Mouse (Mus musculus): ENCODE data around the gene Lamtor2. TPM values are rescaled to one million over a fixed set of nuclear protein-coding genes. Genes with fewer than 3 reads are reported as not detected.

Gene Lamtor2
- polyA plus RNA-seq, 1 experiment: 154 TPM

DNA sequence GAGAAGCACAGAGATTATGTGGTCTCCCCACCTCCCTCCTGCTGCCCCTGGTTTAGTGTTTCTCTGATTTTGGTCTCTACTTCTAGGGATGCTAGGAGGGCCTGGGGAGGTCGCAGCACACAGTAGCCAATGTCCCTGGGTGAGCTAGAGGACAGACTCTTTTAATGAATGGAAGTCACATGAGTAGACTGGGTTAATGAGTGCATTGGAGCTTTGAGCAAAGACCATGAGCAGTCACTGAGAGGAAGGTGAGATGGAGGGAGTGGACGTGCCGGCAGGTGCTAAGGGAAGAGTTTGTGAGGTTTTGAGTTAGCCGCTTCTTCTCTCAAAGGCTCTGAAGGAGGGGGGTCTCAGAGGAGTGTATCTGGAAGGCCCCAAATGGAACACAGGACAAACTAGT, 17.3 kb downstream of the Lamtor2 start:
- no peak overlapping the region for H3K27ac ChIP-seq (ENCODE audit: insufficient read depth, low read depth, low read length)
- peaks cover 2% of the 10 kb centered on the region; the same call in 1 of the 2 replicates for H3K4me1 ChIP-seq (ENCODE audit: control insufficient read depth, insufficient read depth, low read length)
- no peak overlapping the region for H3K4me3 ChIP-seq (ENCODE audit: insufficient read depth, low read length)
- TF ChIP-seq CTCF (IDR thresholded peaks at IDR 0.05; ENCODE audit: low read depth, low read length) (no peak), POLR2A (IDR thresholded peaks at IDR 0.05; ENCODE audit: borderline replicate concordance, low read depth, low read length) (no peak)

DNA sequence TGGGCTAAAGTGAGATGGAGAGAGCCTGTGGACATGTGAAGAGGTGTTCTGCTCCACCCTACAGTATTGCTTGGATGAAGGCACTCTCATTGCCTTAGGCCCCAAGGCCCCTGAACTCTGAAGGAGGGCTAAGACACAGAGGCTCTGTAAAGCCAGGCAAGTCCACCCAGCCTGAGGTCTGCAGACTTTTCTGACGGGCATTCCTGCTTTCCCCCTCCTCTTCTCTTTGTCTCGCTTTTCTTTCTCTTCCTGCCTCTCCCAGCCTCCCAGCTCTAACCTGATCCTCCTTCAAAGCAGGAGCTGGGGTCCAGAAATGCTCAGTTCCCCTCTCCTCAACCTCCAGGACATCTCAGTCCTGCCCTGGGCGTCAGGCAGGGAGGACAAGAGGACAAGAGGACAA, 17.9 kb downstream of the Lamtor2 start:
- Histone ChIP-seq H3K4me1 (ENCODE audit: control insufficient read depth, insufficient read depth, low read length) (peaks cover 4% of the 10 kb centered on the region; the same call in 1 of the 2 replicates), H3K27ac (ENCODE audit: insufficient read depth, low read depth, low read length) (no peak overlapping the region), H3K4me3 (ENCODE audit: insufficient read depth, low read length) (no peak overlapping the region)
- TF ChIP-seq POLR2A (IDR thresholded peaks at IDR 0.05; ENCODE audit: borderline replicate concordance, low read depth, low read length): no peak
- no peak for TF ChIP-seq CTCF (IDR thresholded peaks at IDR 0.05; ENCODE audit: low read depth, low read length)

DNA sequence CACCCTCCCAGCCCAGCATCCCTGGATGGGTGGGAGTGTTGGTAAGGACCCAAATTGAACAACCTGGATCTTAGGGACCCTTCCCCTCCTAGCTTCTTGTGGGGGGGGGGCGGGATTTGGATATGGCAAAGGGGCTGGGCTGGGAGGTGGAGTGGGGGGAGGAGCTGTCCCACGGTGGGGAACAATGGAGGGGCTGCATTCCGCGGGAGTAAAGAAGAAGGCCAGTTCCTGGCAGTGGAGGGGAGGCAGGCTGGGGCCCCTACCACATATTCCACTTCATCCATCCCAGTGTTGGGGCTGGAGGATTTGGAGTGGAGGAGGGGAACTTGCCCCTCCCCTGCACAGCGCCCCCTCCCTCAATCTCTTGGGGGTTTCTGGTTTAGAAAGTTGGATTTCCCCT, 19.2 kb downstream of the Lamtor2 start:
- Histone ChIP-seq H3K27ac (ENCODE audit: insufficient read depth, low read depth, low read length) (no peak overlapping the region), H3K4me1 (ENCODE audit: control insufficient read depth, insufficient read depth, low read length) (peaks cover 4% of the 10 kb centered on the region; the same call in 1 of the 2 replicates), H3K4me3 (ENCODE audit: insufficient read depth, low read length) (no peak overlapping the region)
- TF ChIP-seq CTCF (IDR thresholded peaks at IDR 0.05; ENCODE audit: low read depth, low read length): no peak

DNA sequence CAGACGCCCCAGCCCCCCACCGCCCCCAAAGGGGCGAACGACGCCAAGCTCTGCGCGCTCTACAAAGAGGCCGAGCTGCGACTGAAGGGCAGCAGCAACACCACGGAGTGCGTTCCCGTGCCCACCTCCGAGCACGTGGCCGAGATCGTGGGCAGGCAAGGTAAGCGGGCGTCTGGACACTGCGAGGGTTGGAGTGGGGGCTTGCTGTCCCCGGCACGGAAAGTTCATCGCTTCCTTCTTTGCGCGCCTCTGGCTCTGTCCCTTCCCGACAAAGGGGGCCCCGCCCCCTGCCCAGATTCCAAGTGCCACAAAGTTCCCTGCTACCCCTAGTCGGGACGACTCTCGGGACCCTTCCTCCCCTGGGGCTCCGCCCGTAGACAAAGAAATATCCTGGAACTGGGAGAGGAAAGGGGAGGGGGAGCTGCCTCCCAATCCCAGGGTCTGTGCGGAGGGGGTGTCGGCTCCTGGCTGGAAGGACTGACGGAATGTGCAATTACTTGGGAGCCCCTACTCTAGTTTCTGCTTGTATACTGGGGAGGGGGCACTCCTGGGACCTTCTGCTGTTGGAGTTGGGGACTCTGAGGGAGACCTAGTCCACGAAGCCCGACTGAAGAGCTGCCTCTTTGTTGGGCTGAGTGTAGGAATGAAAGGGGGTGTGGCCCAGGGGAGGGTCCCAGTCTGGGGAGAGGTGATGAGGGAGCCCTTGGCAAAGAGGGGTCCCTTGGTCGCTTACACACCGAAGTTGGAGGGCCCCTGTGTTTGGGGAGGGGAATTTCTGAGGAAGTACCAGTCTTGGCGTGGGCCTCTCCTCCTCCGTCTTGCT, 20.0 kb downstream of the Lamtor2 start:
- H3K4me1 ChIP-seq (ENCODE audit: control insufficient read depth, insufficient read depth, low read length): peaks cover 4% of the 10 kb centered on the region; the same call in 1 of the 2 replicates
- TF ChIP-seq POLR2A (IDR thresholded peaks at IDR 0.05; ENCODE audit: borderline replicate concordance, low read depth, low read length): no peak
- no peak for TF ChIP-seq CTCF (IDR thresholded peaks at IDR 0.05; ENCODE audit: low read depth, low read length)
- H3K27ac ChIP-seq (ENCODE audit: insufficient read depth, low read depth, low read length): no peak overlapping the region
- H3K4me3 ChIP-seq (ENCODE audit: insufficient read depth, low read length): peak overlapping the region; percentile 89

DNA sequence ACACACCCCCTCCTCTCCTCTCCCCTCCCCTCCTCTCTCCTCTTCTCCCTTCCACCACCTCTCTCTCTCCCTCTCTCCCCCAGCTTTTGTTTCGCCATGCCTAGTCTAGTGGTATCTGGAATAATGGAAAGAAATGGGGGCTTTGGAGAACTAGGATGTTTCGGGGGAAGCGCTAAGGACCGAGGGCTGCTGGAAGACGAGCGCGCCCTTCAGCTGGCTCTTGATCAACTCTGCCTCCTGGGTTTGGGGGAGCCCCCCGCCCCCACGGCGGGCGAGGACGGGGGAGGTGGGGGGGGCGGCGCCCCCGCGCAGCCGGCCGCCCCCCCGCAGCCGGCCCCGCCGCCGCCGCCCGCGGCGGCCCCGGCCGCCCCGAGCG, 20.6 kb downstream of the Lamtor2 start, which contains the start of gene Mex3a:
Gene Mex3a (plus strand): TSS at position 97 of the 376 bp plus-strand sequence.
- H3K4me1 ChIP-seq (ENCODE audit: control insufficient read depth, insufficient read depth, low read length): peaks cover 8% of the 10 kb centered on the region
- peak within 1 kb of the TSS; percentile 89 for H3K4me3 ChIP-seq (ENCODE audit: insufficient read depth, low read length)
- peak within 1 kb of the TSS; percentile 43; the same call in 1 of the 2 replicates for H3K27ac ChIP-seq (ENCODE audit: insufficient read depth, low read depth, low read length)
- TF ChIP-seq CTCF (IDR thresholded peaks at IDR 0.05; ENCODE audit: low read depth, low read length): no peak
- TF ChIP-seq POLR2A (IDR thresholded peaks at IDR 0.05; ENCODE audit: borderline replicate concordance, low read depth, low read length): no peak

DNA sequence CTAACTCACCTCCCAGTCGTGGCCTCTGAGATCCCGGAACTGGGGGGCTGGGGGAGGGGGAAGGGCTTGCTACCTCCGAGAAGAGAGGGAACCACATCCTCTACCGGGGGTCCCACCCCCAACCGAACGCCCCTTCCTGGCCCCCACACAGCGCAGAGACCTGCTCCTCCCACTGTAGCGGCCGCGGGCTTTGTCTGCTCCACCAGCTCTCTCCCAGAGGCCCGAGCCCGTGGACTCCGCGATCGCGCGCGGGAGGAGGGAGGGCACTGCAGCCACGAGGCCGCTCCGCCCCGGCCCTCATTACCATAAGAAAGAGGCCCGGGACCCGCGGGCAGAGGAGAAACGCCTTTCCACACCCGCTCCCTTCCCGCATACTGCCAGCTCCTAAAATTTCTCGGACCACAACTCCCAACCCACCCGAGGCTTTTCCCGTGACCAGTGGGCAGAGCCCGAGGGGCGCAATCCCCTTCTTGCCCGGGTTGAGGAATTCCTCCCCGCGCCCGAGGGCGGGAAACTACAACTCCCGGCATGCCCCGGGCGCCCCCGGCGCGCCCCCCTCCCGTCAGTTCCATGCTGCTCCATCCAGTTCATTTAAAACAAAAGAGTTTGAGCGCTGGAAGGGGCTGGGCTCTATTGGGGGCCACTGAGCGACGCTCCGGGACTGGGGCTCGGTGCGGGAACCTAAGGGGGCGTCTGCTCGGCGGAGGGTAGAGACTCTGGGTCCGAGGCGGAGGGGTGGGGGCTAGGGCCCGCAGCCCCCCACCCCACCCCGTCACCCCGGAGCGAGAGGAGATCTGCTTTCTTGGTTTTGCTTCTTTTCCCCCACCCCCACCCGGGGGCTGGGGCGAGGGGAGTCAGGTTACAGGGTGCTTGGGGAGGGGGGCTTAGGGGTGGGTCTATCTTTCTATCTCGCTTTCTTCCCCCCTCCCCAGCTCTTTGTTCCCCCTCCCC, 21.3 kb downstream of the Lamtor2 start:
- Histone ChIP-seq H3K4me3 (ENCODE audit: insufficient read depth, low read length) (peak overlapping the region; percentile 89), H3K4me1 (ENCODE audit: control insufficient read depth, insufficient read depth, low read length) (peaks cover 9% of the 10 kb centered on the region), H3K27ac (ENCODE audit: insufficient read depth, low read depth, low read length) (peak overlapping the region; percentile 43; the same call in 1 of the 2 replicates)
- TF ChIP-seq CTCF (IDR thresholded peaks at IDR 0.05; ENCODE audit: low read depth, low read length) (no peak), POLR2A (IDR thresholded peaks at IDR 0.05; ENCODE audit: borderline replicate concordance, low read depth, low read length) (0 out of 2 replicates have a peak, but pooled peaks have one; percentile 31)

DNA sequence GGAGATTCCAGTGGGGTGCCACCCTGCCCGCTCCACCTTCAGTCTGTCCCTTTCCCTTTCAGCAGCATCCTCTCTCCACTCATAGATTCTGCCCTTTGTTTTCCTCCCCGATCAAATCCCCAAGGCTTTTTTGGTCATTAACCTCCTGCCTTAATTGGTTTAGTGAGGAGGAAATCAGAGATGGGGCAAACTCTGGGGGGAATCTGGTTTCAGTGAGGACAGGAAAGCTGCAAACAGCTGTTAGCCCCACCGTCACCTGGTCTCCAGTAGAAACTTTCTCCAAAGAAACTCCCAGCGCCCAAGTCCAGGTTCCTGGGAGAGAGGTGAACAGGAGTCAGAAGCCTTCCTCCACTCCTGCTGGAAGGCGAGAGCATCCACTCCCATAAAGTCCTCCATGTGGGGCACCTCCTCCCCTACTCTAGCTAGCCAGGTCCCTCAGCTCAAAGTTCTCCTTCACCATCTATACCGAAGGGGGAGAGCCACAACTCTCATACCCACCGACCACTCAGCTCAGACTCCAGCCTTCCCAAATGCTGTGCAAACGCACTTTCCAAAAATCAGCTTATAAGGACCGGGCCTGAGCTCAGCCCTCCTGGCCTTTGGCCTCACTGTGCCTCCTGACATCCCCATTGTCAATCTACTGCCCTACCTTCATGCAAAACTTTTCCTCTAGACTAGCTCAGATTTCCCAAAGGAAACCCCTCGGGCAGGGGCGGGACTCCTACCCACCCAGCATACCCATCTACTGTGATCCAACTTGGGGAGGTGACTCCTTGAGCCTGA, 22.6 kb downstream of the Lamtor2 start:
- TF ChIP-seq CTCF (IDR thresholded peaks at IDR 0.05; ENCODE audit: low read depth, low read length) (no peak; the same call in 1 of the 2 replicates), POLR2A (IDR thresholded peaks at IDR 0.05; ENCODE audit: borderline replicate concordance, low read depth, low read length) (no peak)
- Histone ChIP-seq H3K4me1 (ENCODE audit: control insufficient read depth, insufficient read depth, low read length) (peaks cover 9% of the 10 kb centered on the region), H3K4me3 (ENCODE audit: insufficient read depth, low read length) (peak overlapping the region; percentile 89; the same call in 1 of the 2 replicates), H3K27ac (ENCODE audit: insufficient read depth, low read depth, low read length) (no peak overlapping the region)

DNA sequence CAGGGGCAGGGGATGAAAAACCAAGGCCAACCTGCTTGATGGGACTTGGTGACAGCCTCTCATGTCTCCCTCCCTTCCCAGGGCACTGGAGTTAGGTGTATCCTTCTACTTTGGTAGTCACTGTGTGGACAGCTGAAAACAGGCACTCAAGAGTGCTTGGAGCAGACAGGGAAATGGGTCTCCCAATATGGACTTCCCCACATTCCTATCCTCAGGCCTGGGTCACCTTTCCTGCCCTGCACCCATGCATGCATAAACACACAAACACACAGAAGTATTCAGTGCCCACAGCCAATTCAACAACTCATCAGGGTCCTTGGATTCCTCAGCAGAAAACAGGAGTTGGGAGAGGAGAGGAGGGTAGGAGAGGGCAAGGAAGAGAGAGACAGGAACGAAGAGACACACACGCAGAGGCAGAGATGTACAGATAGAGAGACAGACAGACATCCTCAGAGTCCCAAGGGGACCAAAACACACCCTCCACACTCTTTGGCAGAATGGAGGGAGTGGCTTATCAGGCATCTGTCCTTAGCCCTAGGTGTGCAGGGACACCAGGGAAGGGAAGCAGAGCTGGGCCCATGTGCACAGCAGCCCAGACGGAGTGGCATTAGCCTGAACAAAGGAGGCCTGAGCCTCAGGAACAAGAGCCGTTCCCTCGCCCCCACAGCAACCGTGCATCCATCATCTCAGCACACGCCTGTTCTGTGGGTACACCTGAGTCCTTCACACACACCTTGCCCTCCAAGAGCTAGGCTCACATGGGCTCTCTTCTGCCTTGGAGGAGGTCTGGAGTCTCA, 23.5 kb downstream of the Lamtor2 start:
- no peak overlapping the region for H3K27ac ChIP-seq (ENCODE audit: insufficient read depth, low read depth, low read length)
- no peak overlapping the region for H3K4me3 ChIP-seq (ENCODE audit: insufficient read depth, low read length)
- peaks cover 9% of the 10 kb centered on the region for H3K4me1 ChIP-seq (ENCODE audit: control insufficient read depth, insufficient read depth, low read length)
- TF ChIP-seq CTCF (IDR thresholded peaks at IDR 0.05; ENCODE audit: low read depth, low read length) (no peak), POLR2A (IDR thresholded peaks at IDR 0.05; ENCODE audit: borderline replicate concordance, low read depth, low read length) (no peak)

All from bone marrow macrophage, adult 2 months (primary cell).